Mouse (Mus musculus) forebrain, embryonic 16.5 days (tissue): Measurements from ENCODE around the gene Gm28729. TPM values are rescaled to one million over a fixed set of nuclear protein-coding genes. Genes with fewer than 3 reads are reported as not detected.

Source experiments
- ATAC-seq: fragments of 200-750 bp; cut with Nextera tagmentation; 2 replicates; pipeline ENCODE4 v1.8.0; 2017; ENCODE audit warnings: mild to moderate bottlenecking, moderate library complexity
- H3K27ac ChIP-seq: fragments of 300-500 bp; sonication (generic); 2 replicates; pipeline ENCODE4 v1.5.1; 2014; ENCODE audit warnings: low read length, control low read depth
- H3K27me3 ChIP-seq: fragments of 300-500 bp; sonication (generic); replicated peaks from 2 replicates; pipeline ENCODE4 v1.6.1; 2014; ENCODE audit warnings: low read length; ENCODE audit not compliant: control insufficient read depth, insufficient read depth
- H3K36me3 ChIP-seq: fragments of 300-500 bp; sonication (generic); 2 replicates; pipeline ENCODE4 v1.6.1; 2014; ENCODE audit not compliant: control insufficient read depth, insufficient read depth
- H3K4me1 ChIP-seq: fragments of 300-500 bp; sonication (generic); replicated peaks from 2 replicates; pipeline ENCODE4 v1.6.1; 2014; ENCODE audit warnings: low read length; ENCODE audit not compliant: control insufficient read depth, insufficient read depth
- H3K4me2 ChIP-seq: fragments of 300-500 bp; sonication (generic); 2 replicates; pipeline ENCODE4 v1.6.1; 2014; ENCODE audit warnings: mild to moderate bottlenecking, low read length, control low read depth
- H3K4me3 ChIP-seq: fragments of 300-500 bp; sonication (generic); replicated peaks from 2 replicates; pipeline ENCODE4 v1.5.1; 2014; ENCODE audit warnings: mild to moderate bottlenecking, low read length, control low read depth
- H3K9ac ChIP-seq: fragments of 300-500 bp; sonication (generic); replicated peaks from 2 replicates; pipeline ENCODE4 v1.6.1; 2014; ENCODE audit warnings: low read depth, low read length, control low read depth
- H3K9me3 ChIP-seq: fragments of 300-500 bp; sonication (generic); 2 replicates; pipeline ENCODE4 v1.6.1; 2016; ENCODE audit warnings: low read length; ENCODE audit not compliant: control insufficient read depth
- WGBS: fragments of 180-500 bp; shearing (Covaris S2); extraction: QIAGEN DNeasy Blood & Tissue Kit; methylation state at CpG from one replicate; pipeline ENCODE4 v1.1.7; 2014; 5-methylcytosine and 5-hydroxymethylcytosine counted together
- polyA plus RNA-seq: library from polyadenylated mRNA; unstranded; fragments of >200 nt; fragmentation: Nextera tagmentation; extraction: Ambion mirVana; gene quantifications from 2 replicates; pipeline ENCODE4 v1.2.1, GENCODE M21; 2015

Gene Gm28729
- polyA plus RNA-seq, result 0.24 and 0.36 TPM in 2 replicates

DNA sequence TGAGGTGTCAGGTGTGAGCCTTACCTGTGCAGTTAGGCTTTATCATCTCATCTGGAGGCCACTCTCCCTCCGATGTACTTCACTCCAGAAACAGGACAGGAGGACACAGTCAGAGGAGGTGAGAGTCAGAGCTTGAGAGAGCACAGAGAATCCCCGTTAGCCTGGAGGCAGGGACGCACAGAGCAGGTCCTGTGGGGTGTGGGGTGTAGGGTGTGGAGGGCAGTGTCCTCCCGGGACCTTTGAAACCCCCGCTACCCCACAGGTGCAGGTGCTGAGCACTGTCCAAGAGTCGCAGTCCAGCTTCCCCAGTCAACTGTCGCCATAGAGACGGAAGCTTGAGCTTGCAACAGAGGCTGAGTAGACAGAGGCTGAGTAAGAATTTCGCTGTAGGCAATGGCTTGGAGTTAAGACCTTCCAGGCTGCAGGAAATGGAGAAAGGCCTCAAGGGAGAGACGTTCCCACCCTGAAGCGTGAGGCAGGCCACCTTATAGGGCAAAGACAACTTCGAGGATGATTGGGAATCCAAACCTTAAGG, at the start of gene Gm28729:
Gene Gm28729 (minus strand): TSS at position 293 of the 535 bp plus-strand sequence.
- H3K4me2 ChIP-seq, result no peak within 1 kb of the TSS
- no peaks in the 10 kb centered on the region for H3K36me3 ChIP-seq
- no peak for ATAC-seq
- WGBS, result 62% methylated on average over 12 of the region's 12 CpGs
- peaks cover 2% of the 10 kb centered on the region; the same call in 1 of the 2 replicates for H3K4me1 ChIP-seq
- H3K27me3 ChIP-seq, result no peaks in the 10 kb centered on the region
- H3K4me3 ChIP-seq, result no peak within 1 kb of the TSS
- no peak within 1 kb of the TSS for H3K27ac ChIP-seq
- no peaks in the 10 kb centered on the region for H3K9me3 ChIP-seq
- H3K9ac ChIP-seq, result no peak within 1 kb of the TSS

DNA sequence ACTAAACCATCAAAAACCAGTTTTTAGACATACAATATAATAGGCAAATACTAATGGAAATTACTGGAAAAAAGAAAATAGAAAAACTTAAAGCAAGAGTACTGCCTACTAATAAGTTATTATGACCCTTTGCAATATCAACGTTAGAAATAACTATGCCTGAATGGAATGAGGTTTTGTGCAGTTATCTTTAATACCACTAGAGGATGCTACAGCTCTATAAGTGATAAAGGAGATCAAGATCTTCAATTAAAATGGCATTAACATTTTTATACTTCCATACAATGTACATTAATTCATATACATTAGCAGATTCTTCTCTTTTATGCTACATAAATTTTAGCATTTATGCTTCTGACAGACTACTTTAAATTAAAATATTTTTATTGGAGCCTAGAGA, 48.2 kb upstream of the Gm28729 start:
- 7% methylated on average over 1 of the region's 1 CpGs for WGBS
- H3K27me3 ChIP-seq, result no peaks in the 10 kb centered on the region
- ATAC-seq, result no peak
- no peaks in the 10 kb centered on the region for H3K9me3 ChIP-seq
- H3K4me2 ChIP-seq, result no peak overlapping the region
- H3K9ac ChIP-seq, result no peak overlapping the region
- no peaks in the 10 kb centered on the region; the same call in 1 of the 2 replicates for H3K36me3 ChIP-seq
- H3K4me1 ChIP-seq, result no peaks in the 10 kb centered on the region
- H3K4me3 ChIP-seq, result no peak overlapping the region
- no peak overlapping the region for H3K27ac ChIP-seq

DNA sequence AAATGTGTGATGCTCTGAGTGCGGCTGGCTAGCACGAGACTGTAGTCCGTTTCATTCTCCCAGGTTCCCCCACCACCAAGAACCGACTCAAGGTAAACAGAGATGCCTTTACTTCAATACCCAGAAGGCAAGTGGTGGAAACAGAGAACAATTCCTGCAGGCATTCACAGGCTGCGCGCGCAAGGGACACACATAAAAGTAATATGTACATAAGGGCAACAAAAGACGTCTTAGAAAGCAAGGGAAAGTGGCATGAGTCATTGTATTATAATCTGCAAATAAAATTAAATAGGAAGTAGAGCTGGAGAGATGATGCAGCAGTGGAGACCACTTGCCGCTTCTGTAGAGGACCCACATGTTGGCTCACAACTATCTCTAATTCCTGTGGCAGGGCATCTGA, 47.7 kb upstream of the Gm28729 start:
- no peaks in the 10 kb centered on the region; the same call in 1 of the 2 replicates for H3K36me3 ChIP-seq
- no peak overlapping the region for H3K4me2 ChIP-seq
- no peaks in the 10 kb centered on the region for H3K27me3 ChIP-seq
- no peak overlapping the region for H3K4me3 ChIP-seq
- no peaks in the 10 kb centered on the region for H3K9me3 ChIP-seq
- H3K27ac ChIP-seq, result no peak overlapping the region
- 86% methylated on average over 9 of the region's 9 CpGs for WGBS
- H3K9ac ChIP-seq, result no peak overlapping the region
- no peak for ATAC-seq
- H3K4me1 ChIP-seq, result no peaks in the 10 kb centered on the region

DNA sequence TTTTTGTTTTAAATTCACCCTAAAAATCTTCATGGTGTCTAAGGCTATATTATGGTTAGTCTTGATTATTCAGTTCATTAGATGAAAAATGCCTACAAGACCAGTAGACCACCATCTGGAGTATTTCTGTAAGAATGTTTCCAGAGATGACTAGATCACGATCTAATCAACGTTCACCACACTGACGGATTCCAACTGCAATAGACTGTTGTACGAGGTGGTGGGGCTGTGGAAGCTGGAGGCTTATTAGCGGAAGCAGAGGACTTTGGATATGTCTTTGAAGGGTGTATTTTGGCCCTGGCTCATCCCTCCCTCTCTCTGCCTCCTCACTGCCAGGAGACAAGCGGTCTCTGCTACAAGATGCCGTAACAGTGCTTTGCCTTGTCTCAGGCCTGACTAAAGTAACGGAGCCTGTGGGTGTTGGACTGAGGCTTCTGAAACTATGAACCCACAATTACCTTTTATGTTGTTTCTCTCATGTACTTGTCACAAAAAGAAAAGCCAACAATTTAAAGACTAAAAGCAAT, 41.5 kb upstream of the Gm28729 start:
- ATAC-seq, result no peak
- Histone ChIP-seq H3K4me1 (no peaks in the 10 kb centered on the region), H3K27me3 (no peaks in the 10 kb centered on the region), H3K27ac (no peak overlapping the region), H3K9me3 (no peaks in the 10 kb centered on the region), H3K36me3 (peaks cover 3% of the 10 kb centered on the region), H3K4me2 (no peak overlapping the region), H3K9ac (no peak overlapping the region), H3K4me3 (no peak overlapping the region)
- 79% methylated on average over 8 of the region's 8 CpGs for WGBS

DNA sequence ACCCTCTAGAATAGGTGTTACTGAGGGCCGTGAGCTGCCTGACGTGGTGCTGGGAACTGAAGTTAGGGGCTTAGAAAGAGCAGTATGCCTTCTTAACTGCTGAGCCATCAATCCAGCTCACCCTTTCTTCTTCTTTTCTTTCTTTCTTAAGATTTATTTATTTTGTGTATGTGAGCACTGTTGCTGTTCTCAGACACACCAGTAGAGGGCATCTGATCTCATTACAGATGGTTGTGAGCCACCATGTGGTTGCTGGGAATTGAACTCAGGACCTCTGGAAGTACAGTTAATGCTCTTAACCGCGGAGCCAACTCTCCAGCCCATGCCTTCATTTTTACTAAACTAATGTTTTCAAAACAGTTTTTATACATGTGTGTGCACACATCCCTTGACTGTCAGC, 38.4 kb upstream of the Gm28729 start:
- H3K9ac ChIP-seq, result no peak overlapping the region

DNA sequence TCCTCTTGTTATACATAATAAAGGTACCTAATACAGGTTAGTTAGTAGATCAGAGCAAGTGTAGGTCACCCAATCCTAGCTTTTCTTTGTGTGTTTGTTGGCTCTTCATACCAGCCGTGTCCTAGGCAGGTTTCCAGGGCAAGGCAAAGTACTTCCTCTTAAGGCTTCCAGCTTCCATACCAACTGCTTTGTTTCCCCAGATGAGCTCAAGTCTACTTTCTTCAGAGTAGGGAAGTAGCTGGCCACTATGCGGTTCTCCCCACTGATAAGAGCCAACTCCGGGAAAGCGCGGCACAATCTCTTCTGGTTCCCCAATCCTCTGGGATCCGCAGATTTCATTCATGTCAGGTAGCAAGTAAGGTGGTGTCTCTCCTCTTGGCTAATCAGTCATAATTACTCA, 34.1 kb upstream of the Gm28729 start:
- Histone ChIP-seq H3K36me3 (peaks cover 15% of the 10 kb centered on the region), H3K4me1 (no peaks in the 10 kb centered on the region), H3K27me3 (no peaks in the 10 kb centered on the region), H3K27ac (no peak overlapping the region), H3K9me3 (no peaks in the 10 kb centered on the region), H3K4me2 (no peak overlapping the region), H3K4me3 (no peak overlapping the region), H3K9ac (no peak overlapping the region)
- ATAC-seq, result no peak
- WGBS, result 94% methylated on average over 6 of the region's 6 CpGs

More for the DNA sequence above, 38.4 kb upstream of the Gm28729 start:
- Histone ChIP-seq H3K27ac (no peak overlapping the region), H3K27me3 (no peaks in the 10 kb centered on the region), H3K4me2 (no peak overlapping the region), H3K36me3 (peaks cover 14% of the 10 kb centered on the region), H3K9me3 (no peaks in the 10 kb centered on the region), H3K4me3 (no peak overlapping the region), H3K4me1 (no peaks in the 10 kb centered on the region)
- WGBS, result 97% methylated on average over 4 of the region's 4 CpGs
- ATAC-seq, result no peak

DNA sequence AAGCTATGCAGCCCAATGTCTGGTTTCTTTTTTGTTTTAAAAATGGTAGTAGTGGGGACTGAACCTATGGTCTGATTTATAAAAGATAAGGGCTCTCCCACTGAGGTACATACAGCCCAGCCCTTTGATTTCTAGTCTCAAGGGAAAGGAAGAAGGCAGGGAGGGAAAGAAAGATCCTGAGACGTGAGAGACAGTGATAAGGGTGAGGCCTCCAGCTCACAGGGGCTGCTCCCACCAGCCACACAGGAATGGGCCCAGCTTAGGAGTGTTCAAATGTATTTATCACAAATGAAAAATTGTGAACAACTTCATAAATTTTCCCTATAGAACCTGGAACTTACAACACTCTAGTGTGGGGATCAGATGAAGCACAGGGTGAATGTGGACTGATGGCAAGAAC, 33.5 kb upstream of the Gm28729 start:
- no peaks in the 10 kb centered on the region for H3K9me3 ChIP-seq
- ATAC-seq, result no peak
- H3K9ac ChIP-seq, result no peak overlapping the region
- H3K36me3 ChIP-seq, result peaks cover 15% of the 10 kb centered on the region
- no peaks in the 10 kb centered on the region for H3K4me1 ChIP-seq
- WGBS, result 100% methylated on average over 1 of the region's 1 CpGs
- no peaks in the 10 kb centered on the region for H3K27me3 ChIP-seq
- no peak overlapping the region for H3K4me2 ChIP-seq
- no peak overlapping the region for H3K27ac ChIP-seq
- no peak overlapping the region for H3K4me3 ChIP-seq

DNA sequence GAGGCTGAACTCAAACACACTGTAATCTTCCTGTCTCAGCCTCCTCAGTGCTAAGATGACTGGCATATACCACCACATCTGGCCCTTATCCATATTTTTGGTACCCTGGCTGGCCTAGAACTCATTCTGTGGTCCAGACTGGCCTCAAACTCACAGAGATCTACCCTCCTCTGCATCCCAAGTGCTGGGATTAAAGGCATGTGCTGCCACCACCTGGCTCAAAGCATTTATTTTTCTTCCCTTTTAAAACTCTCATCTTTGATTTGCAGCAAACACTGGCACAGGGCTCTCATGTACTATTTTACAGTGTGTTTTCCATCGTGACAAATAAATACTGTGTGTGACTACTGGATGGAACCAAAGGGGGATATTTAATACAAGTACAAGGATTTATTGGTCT, 29.0 kb upstream of the Gm28729 start:
- peaks cover 10% of the 10 kb centered on the region for H3K36me3 ChIP-seq
- no peak overlapping the region for H3K4me3 ChIP-seq
- 92% methylated on average over 1 of the region's 1 CpGs for WGBS
- ATAC-seq, result no peak
- H3K9ac ChIP-seq, result no peak overlapping the region
- H3K27me3 ChIP-seq, result no peaks in the 10 kb centered on the region
- H3K9me3 ChIP-seq, result no peaks in the 10 kb centered on the region
- H3K27ac ChIP-seq, result no peak overlapping the region
- H3K4me1 ChIP-seq, result no peaks in the 10 kb centered on the region
- H3K4me2 ChIP-seq, result no peak overlapping the region

DNA sequence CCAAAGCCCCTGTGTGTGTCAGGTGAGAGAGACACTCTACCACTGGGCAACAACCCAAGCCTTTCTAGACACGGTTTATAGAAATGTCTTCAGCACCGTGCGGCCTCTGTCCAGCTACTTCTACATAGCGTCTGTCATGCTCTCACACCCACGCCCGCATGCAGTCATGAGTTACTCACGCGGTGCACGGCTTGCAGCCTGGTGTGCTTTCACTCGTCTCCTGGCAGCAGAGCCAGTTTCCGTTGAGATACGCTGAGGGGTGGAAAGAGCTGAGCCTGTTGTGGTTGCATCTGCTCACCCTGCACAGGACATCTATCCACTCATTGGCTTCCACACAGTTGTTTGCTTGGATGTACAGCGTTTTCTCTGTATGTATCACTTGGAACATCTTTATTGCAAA, 20.3 kb upstream of the Gm28729 start:
- Histone ChIP-seq H3K36me3 (0 out of 2 replicates have a peak, but pooled peaks cover 6% of the 10 kb centered on the region), H3K27ac (no peak overlapping the region), H3K4me2 (no peak overlapping the region), H3K4me1 (no peaks in the 10 kb centered on the region), H3K4me3 (no peak overlapping the region), H3K9ac (no peak overlapping the region), H3K27me3 (no peaks in the 10 kb centered on the region), H3K9me3 (no peaks in the 10 kb centered on the region)
- ATAC-seq, result no peak
- 93% methylated on average over 13 of the region's 13 CpGs for WGBS
